Mouse (Mus musculus): Measurements from ENCODE around the gene Usp34. TPM values are rescaled to one million over a fixed set of nuclear protein-coding genes. Genes with fewer than 3 reads are reported as not detected.

Gene Usp34
- total and polyA plus RNA-seq, 2 experiments from 2014 or later, result 26.7 to 95.2 TPM

DNA sequence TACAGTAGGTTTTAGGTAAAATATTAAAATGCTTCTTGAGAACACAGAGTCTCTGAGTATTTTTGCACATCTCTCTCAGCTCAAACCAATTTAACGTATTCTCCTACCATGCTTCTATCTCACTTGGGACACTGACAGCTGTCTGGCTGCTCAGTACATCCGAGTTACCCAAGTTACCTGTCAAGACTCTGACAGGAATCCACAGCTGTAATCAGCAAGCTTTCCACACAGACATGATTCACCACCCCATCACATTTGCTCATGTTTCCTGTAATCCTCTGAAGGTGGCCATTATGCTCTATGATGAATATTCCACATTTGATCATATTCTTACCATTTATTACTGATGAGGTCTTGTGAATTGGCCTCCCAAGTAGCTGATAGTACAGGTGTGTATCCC, 208.6 kb downstream of the Usp34 start:
- 78% methylated on average over 2 of the region's 2 CpGs for WGBS
- H3K4me3 ChIP-seq (ENCODE audit: low read length), result no peak overlapping the region

DNA sequence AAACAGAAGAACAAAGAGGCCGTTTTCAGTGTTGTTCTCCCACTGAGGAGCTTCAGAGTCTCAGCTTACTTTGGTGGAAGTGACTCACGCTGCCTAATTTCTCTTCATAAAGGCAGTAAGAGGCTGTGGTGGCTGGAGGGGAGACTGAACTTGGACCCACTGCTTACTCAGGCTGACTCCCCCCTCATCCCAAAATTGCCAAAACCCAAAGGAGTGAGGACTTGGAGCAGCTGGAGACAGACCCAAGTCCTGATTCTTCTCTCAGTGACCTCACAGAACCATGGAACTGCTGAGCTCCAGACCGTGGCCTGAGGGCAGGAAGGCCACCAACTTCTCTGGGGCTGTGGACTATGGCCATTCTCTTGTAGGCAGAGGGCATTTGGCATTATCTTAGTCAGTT, 212.3 kb downstream of the Usp34 start:
- H3K4me2 ChIP-seq (ENCODE audit: low read depth, low read length), result no peak overlapping the region
- 80% methylated on average over 3 of the region's 3 CpGs for WGBS
- DNase-seq (ENCODE audit: low spot score), result no peak

More for the DNA sequence above, 208.6 kb downstream of the Usp34 start:
- no peak for TF ChIP-seq CTCF (IDR thresholded peaks at IDR 0.05; ENCODE audit: low read depth)
- no peak for DNase-seq (ENCODE audit: low spot score)
- no peak overlapping the region for H3K27ac ChIP-seq
- no peak overlapping the region for H3K9ac ChIP-seq (replicated peaks; ENCODE audit: low read length)
- no peaks in the 10 kb centered on the region for H3K27me3 ChIP-seq (ENCODE audit: insufficient read depth, low read length)
- no peaks in the 10 kb centered on the region for H3K4me1 ChIP-seq (ENCODE audit: insufficient read depth, low read length)
- no peak for ATAC-seq
- no peaks in the 10 kb centered on the region for H3K9me3 ChIP-seq (ENCODE audit: low read length)
- no peak overlapping the region for H3K4me2 ChIP-seq (ENCODE audit: low read depth, low read length)
- no peaks in the 10 kb centered on the region for H3K36me3 ChIP-seq (ENCODE audit: insufficient read depth, low read length)

DNA sequence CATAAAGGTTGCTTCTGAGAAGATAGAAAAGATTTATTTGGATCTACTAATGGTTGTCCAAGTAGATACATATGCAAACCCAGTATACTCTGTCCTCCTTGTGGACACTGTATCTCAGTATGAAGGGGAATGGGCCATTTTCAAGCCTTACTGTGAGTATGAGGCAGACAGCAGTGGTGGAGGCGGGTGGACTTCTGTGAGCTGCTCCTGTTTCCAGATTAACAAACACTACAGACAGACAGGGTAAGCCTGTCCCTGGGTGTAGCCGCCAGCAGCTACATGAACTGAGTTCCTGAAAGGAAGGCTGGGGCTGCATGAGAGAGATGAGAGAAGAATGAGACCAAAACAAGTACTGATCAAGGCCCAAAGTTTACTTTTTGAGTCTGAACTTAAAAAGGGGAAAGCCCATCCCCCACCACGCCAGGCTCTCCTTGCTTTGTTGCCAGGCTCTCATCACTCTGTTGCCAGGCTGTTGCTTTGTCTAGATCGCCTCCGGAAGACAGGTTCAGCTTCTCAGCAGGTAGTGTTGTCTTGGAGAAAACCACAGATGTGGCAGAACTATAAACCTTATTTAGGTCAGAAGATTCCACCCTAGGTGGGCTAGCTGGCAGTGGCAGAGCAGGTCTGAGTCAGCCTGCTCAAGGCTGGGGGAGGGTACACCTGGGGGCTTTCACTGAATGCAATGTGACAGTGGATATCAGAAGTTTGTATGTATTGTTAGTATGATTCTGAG, 213.9 kb downstream of the Usp34 start, which contains the start of gene 1700093K21Rik:
TSS of gene 1700093K21Rik (minus strand) at position 683 of the 733 bp plus-strand sequence.
- Histone ChIP-seq H3K4me1 (ENCODE audit: insufficient read depth, low read length) (no peaks in the 10 kb centered on the region), H3K36me3 (ENCODE audit: insufficient read depth, low read length) (no peaks in the 10 kb centered on the region), H3K27ac (no peak within 1 kb of the TSS), H3K4me2 (ENCODE audit: low read depth, low read length) (no peak within 1 kb of the TSS), H3K9me3 (ENCODE audit: low read length) (no peaks in the 10 kb centered on the region), H3K4me3 (ENCODE audit: low read length) (no peak within 1 kb of the TSS), H3K9ac (replicated peaks; ENCODE audit: low read length) (no peak within 1 kb of the TSS), H3K27me3 (ENCODE audit: insufficient read depth, low read length) (no peaks in the 10 kb centered on the region)
- ATAC-seq (no peak), DNase-seq (ENCODE audit: low spot score) (no peak)
- no peak for TF ChIP-seq CTCF (IDR thresholded peaks at IDR 0.05; ENCODE audit: low read depth)
- WGBS, result 33% methylated on average over 5 of the region's 5 CpGs

More for the DNA sequence above, 212.3 kb downstream of the Usp34 start:
- H3K9ac ChIP-seq (replicated peaks; ENCODE audit: low read length), result no peak overlapping the region
- H3K36me3 ChIP-seq (ENCODE audit: insufficient read depth, low read length), result no peaks in the 10 kb centered on the region
- ATAC-seq, result no peak
- H3K4me1 ChIP-seq (ENCODE audit: insufficient read depth, low read length), result no peaks in the 10 kb centered on the region
- H3K27me3 ChIP-seq (ENCODE audit: insufficient read depth, low read length), result no peaks in the 10 kb centered on the region
- H3K4me3 ChIP-seq (ENCODE audit: low read length), result no peak overlapping the region
- H3K9me3 ChIP-seq (ENCODE audit: low read length), result no peaks in the 10 kb centered on the region
- no peak overlapping the region for H3K27ac ChIP-seq
- TF ChIP-seq CTCF (IDR thresholded peaks at IDR 0.05; ENCODE audit: low read depth), result no peak

DNA sequence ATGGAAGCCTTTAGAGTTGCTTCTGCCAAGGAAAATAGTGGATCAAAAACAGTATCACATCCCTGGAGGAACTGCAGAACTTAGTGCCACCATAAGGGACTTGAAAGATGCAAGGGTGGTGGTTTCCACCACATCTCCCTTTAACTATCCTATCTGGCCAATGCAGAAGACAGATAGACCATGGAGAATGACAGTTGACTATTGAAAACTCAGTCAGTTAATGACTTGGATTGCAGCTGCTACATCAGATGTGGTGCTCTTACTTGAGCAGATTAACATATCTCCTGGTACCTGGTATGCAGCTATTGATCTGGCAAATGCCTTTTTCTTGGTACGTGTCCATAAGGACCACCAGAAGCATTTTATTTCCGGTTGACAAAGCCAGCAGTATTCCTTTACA, 230.8 kb downstream of the Usp34 start:
- Histone ChIP-seq H3K4me1 (ENCODE audit: insufficient read depth, low read length) (no peaks in the 10 kb centered on the region), H3K9ac (replicated peaks; ENCODE audit: low read length) (no peak overlapping the region), H3K4me3 (ENCODE audit: low read length) (no peak overlapping the region), H3K27ac (no peak overlapping the region), H3K4me2 (ENCODE audit: low read depth, low read length) (no peak overlapping the region), H3K36me3 (ENCODE audit: insufficient read depth, low read length) (no peaks in the 10 kb centered on the region), H3K9me3 (ENCODE audit: low read length) (no peaks in the 10 kb centered on the region), H3K27me3 (ENCODE audit: insufficient read depth, low read length) (no peaks in the 10 kb centered on the region)
- ATAC-seq (no peak), DNase-seq (ENCODE audit: low spot score) (no peak)
- TF ChIP-seq CTCF (IDR thresholded peaks at IDR 0.05; ENCODE audit: low read depth), result no peak
- WGBS, result 86% methylated on average over 2 of the region's 2 CpGs

Small RNA genes lying within 50 kb of the gene (microRNA-seq; reads per million reads assigned to microRNA genes)
- 0 reads per million in 2 experiments for gene Gm47279

Other genes starting within 250 kb of the Usp34 start
- gene Xpo1, start 50.9 kb upstream of the Usp34 start, total RNA-seq (2014; rRNA removed), result 50.7 and 51.8 TPM in 2 replicates
- gene Xpo1, start 50.9 kb upstream of the Usp34 start, polyA plus RNA-seq (2015; fragmentation: Nextera tagmentation; extraction: Ambion mirVana), result 40.8 and 43.7 TPM in 2 replicates
- 20.3 and 25.0 TPM in 2 replicates for gene Ahsa2, start 191.1 kb downstream of the Usp34 start, total RNA-seq (2014; rRNA removed)
- 46.5 and 49.9 TPM in 2 replicates for gene Ahsa2, start 191.1 kb downstream of the Usp34 start, polyA plus RNA-seq (2015; fragmentation: Nextera tagmentation; extraction: Ambion mirVana)
- 0.21 TPM in 1 of 2 replicates, not detected in the other for gene 1700093K21Rik, start 214.3 kb downstream of the Usp34 start, total RNA-seq (2014; rRNA removed)
- 0.18 and 0.26 TPM in 2 replicates for gene 1700093K21Rik, start 214.3 kb downstream of the Usp34 start, polyA plus RNA-seq (2015; fragmentation: Nextera tagmentation; extraction: Ambion mirVana)